Mouse (Mus musculus): ENCODE data around the gene Masp2. TPM values are rescaled to one million over a fixed set of nuclear protein-coding genes. Genes with fewer than 3 reads are reported as not detected.

Gene Masp2
- polyA plus RNA-seq, 1 experiment from 2014 or later = 44.5 TPM

GRCm38 (mm10) chr4:148601871-148602270 lies 483 bp upstream of the Masp2 start:
- Histone ChIP-seq H3K4me3 (replicated peaks) (no peak overlapping the region), H3K4me2 (no peak overlapping the region), H3K4me1 (replicated peaks) (peaks cover 25% of the 10 kb centered on the region), H3K27me3 (no peaks in the 10 kb centered on the region), H3K9ac (no peak overlapping the region), H3K27ac (replicated peaks) (0 out of 2 replicates have a peak overlapping the region, but pooled peaks have one; percentile 35), H3K36me3 (replicated peaks) (peaks cover 25% of the 10 kb centered on the region), H3K9me3 (replicated peaks) (no peaks in the 10 kb centered on the region)
- WGBS (ENCODE audit: insufficient replicate concordance) = 40% methylated on average over 4 of the region's 4 CpGs
- no peak for ATAC-seq (ENCODE audit: insufficient read depth)

- WGBS (ENCODE audit: insufficient replicate concordance) = 71% methylated on average over 10 of the region's 10 CpGs
- peaks cover 25% of the 10 kb centered on the region for H3K4me1 ChIP-seq (replicated peaks)
- peak overlapping the region; percentile 35 for H3K4me3 ChIP-seq (replicated peaks)
- H3K27ac ChIP-seq (replicated peaks) = no peak overlapping the region
- ATAC-seq (ENCODE audit: insufficient read depth) = no peak; the same call in 1 of the 2 replicates
- H3K36me3 ChIP-seq (replicated peaks) = peaks cover 14% of the 10 kb centered on the region
- H3K4me2 ChIP-seq = peak overlapping the region; percentile 49
- H3K27me3 ChIP-seq = no peaks in the 10 kb centered on the region
- no peaks in the 10 kb centered on the region for H3K9me3 ChIP-seq (replicated peaks)
- H3K9ac ChIP-seq = no peak overlapping the region
Observed at GRCm38 (mm10) chr4:148603376-148604139, 1.2 kb downstream of the Masp2 start.

- Histone ChIP-seq H3K27ac (replicated peaks) (no peak overlapping the region), H3K4me3 (replicated peaks) (no peak overlapping the region), H3K27me3 (no peaks in the 10 kb centered on the region), H3K36me3 (replicated peaks) (0 out of 2 replicates have a peak, but pooled peaks cover 10% of the 10 kb centered on the region), H3K4me1 (replicated peaks) (peaks cover 28% of the 10 kb centered on the region), H3K4me2 (0 out of 2 replicates have a peak overlapping the region, but pooled peaks have one; percentile 49), H3K9ac (no peak overlapping the region), H3K9me3 (replicated peaks) (no peaks in the 10 kb centered on the region)
- whole genome bisulfite sequencing (ENCODE audit: insufficient replicate concordance) = 58% methylated on average over 7 of the region's 7 CpGs
- no peak for ATAC-seq (ENCODE audit: insufficient read depth)
Observed at GRCm38 (mm10) chr4:148604141-148604540, 1.8 kb downstream of the Masp2 start.

- Histone ChIP-seq H3K27ac (replicated peaks) (no peak overlapping the region), H3K9me3 (replicated peaks) (no peaks in the 10 kb centered on the region), H3K4me1 (replicated peaks) (peaks cover 29% of the 10 kb centered on the region), H3K9ac (no peak overlapping the region), H3K27me3 (no peaks in the 10 kb centered on the region), H3K36me3 (replicated peaks) (peaks cover 12% of the 10 kb centered on the region; the same call in 1 of the 2 replicates), H3K4me2 (no peak overlapping the region), H3K4me3 (replicated peaks) (no peak overlapping the region)
- WGBS (ENCODE audit: insufficient replicate concordance) = 72% methylated on average over 3 of the region's 3 CpGs
- no peak for ATAC-seq (ENCODE audit: insufficient read depth)
Observed at GRCm38 (mm10) chr4:148604541-148605165, 2.3 kb downstream of the Masp2 start.

- no peak for ATAC-seq (ENCODE audit: insufficient read depth)
- WGBS (ENCODE audit: insufficient replicate concordance) = 15% methylated on average over 5 of the region's 5 CpGs
Observed at GRCm38 (mm10) chr4:148607758-148608157, 5.4 kb downstream of the Masp2 start.

GRCm38 (mm10) chr4:148609805-148610204 lies 7.5 kb downstream of the Masp2 start:
- Histone ChIP-seq H3K9me3 (replicated peaks) (no peaks in the 10 kb centered on the region), H3K4me2 (no peak overlapping the region), H3K27me3 (no peaks in the 10 kb centered on the region), H3K4me1 (replicated peaks) (peaks cover 7% of the 10 kb centered on the region; the same call in 1 of the 2 replicates), H3K36me3 (replicated peaks) (peaks cover 59% of the 10 kb centered on the region), H3K27ac (replicated peaks) (no peak overlapping the region), H3K4me3 (replicated peaks) (no peak overlapping the region), H3K9ac (no peak overlapping the region)
- ATAC-seq (ENCODE audit: insufficient read depth) = no peak
- 80% methylated on average over 5 of the region's 5 CpGs for WGBS (ENCODE audit: insufficient replicate concordance)

More at GRCm38 (mm10) chr4:148607758-148608157, 5.4 kb downstream of the Masp2 start:
- Histone ChIP-seq H3K4me2 (no peak overlapping the region), H3K4me3 (replicated peaks) (no peak overlapping the region), H3K27me3 (no peaks in the 10 kb centered on the region), H3K36me3 (replicated peaks) (peaks cover 40% of the 10 kb centered on the region), H3K27ac (replicated peaks) (no peak overlapping the region), H3K9ac (no peak overlapping the region), H3K4me1 (replicated peaks) (peaks cover 14% of the 10 kb centered on the region; the same call in 1 of the 2 replicates), H3K9me3 (replicated peaks) (no peaks in the 10 kb centered on the region)

GRCm38 (mm10) chr4:148610631-148611364 lies 8.4 kb downstream of the Masp2 start:
- H3K9ac ChIP-seq = no peak overlapping the region
- H3K4me2 ChIP-seq = no peak overlapping the region
- no peak for ATAC-seq (ENCODE audit: insufficient read depth)
- H3K4me3 ChIP-seq (replicated peaks) = no peak overlapping the region
- no peaks in the 10 kb centered on the region for H3K9me3 ChIP-seq (replicated peaks)
- H3K27ac ChIP-seq (replicated peaks) = no peak overlapping the region
- H3K36me3 ChIP-seq (replicated peaks) = peaks cover 67% of the 10 kb centered on the region
- 0 out of 2 replicates have a peak, but pooled peaks cover 4% of the 10 kb centered on the region for H3K4me1 ChIP-seq (replicated peaks)
- 53% methylated on average over 5 of the region's 5 CpGs for WGBS (ENCODE audit: insufficient replicate concordance)
- H3K27me3 ChIP-seq = no peaks in the 10 kb centered on the region

- Histone ChIP-seq H3K27me3 (no peaks in the 10 kb centered on the region), H3K9me3 (replicated peaks) (no peaks in the 10 kb centered on the region), H3K4me2 (no peak overlapping the region), H3K36me3 (replicated peaks) (peaks cover 76% of the 10 kb centered on the region), H3K4me1 (replicated peaks) (0 out of 2 replicates have a peak, but pooled peaks cover 4% of the 10 kb centered on the region), H3K4me3 (replicated peaks) (no peak overlapping the region), H3K27ac (replicated peaks) (no peak overlapping the region), H3K9ac (no peak overlapping the region)
- 73% methylated on average over 4 of the region's 4 CpGs for WGBS (ENCODE audit: insufficient replicate concordance)
- no peak for ATAC-seq (ENCODE audit: insufficient read depth)
Observed at GRCm38 (mm10) chr4:148612557-148612956, 10.2 kb downstream of the Masp2 start.

GRCm38 (mm10) chr4:148613738-148614137 lies 11.4 kb downstream of the Masp2 start:
- Histone ChIP-seq H3K4me2 (no peak overlapping the region), H3K9ac (no peak overlapping the region), H3K4me3 (replicated peaks) (no peak overlapping the region), H3K9me3 (replicated peaks) (no peaks in the 10 kb centered on the region), H3K4me1 (replicated peaks) (0 out of 2 replicates have a peak, but pooled peaks cover 4% of the 10 kb centered on the region), H3K27me3 (no peaks in the 10 kb centered on the region), H3K27ac (replicated peaks) (no peak overlapping the region), H3K36me3 (replicated peaks) (peaks cover 84% of the 10 kb centered on the region)
- 82% methylated on average over 9 of the region's 9 CpGs for WGBS (ENCODE audit: insufficient replicate concordance)
- ATAC-seq (ENCODE audit: insufficient read depth) = no peak

GRCm38 (mm10) chr4:148619805-148620204 lies 17.5 kb downstream of the Masp2 start:
- 65% methylated on average over 1 of the region's 1 CpGs for WGBS (ENCODE audit: insufficient replicate concordance)
- no peak overlapping the region for H3K4me2 ChIP-seq
- peaks cover 95% of the 10 kb centered on the region for H3K36me3 ChIP-seq (replicated peaks)
- H3K9ac ChIP-seq = no peak overlapping the region
- no peak overlapping the region for H3K4me3 ChIP-seq (replicated peaks)
- H3K9me3 ChIP-seq (replicated peaks) = no peaks in the 10 kb centered on the region
- ATAC-seq (ENCODE audit: insufficient read depth) = no peak
- peaks cover 28% of the 10 kb centered on the region for H3K4me1 ChIP-seq (replicated peaks)
- H3K27me3 ChIP-seq = no peaks in the 10 kb centered on the region
- H3K27ac ChIP-seq (replicated peaks) = no peak overlapping the region

GRCm38 (mm10) chr4:148620718-148621117 lies 18.4 kb downstream of the Masp2 start:
- Histone ChIP-seq H3K9ac (no peak overlapping the region), H3K9me3 (replicated peaks) (no peaks in the 10 kb centered on the region), H3K4me3 (replicated peaks) (no peak overlapping the region), H3K4me1 (replicated peaks) (peaks cover 37% of the 10 kb centered on the region), H3K27ac (replicated peaks) (no peak overlapping the region), H3K27me3 (no peaks in the 10 kb centered on the region), H3K36me3 (replicated peaks) (peaks cover 89% of the 10 kb centered on the region), H3K4me2 (no peak overlapping the region)
- ATAC-seq (ENCODE audit: insufficient read depth) = no peak
- WGBS (ENCODE audit: insufficient replicate concordance) = 85% methylated on average over 1 of the region's 1 CpGs

Data from liver, embryonic 15.5 days (tissue).